Mouse (Mus musculus): Measurements from ENCODE around the gene Stard10.

The Stard10 gene

GRCm38 (mm10) chr7:101317014-101317413 lies at the start of gene Stard10:
Stard10 (plus strand) TSS chr7:101317086.
- no peak for DNase-seq

GRCm38 (mm10) chr7:101267457-101268259 lies 49.2 kb upstream of the Stard10 start:
- DNase-seq: no peak

GRCm38 (mm10) chr7:101271602-101272001 lies 45.3 kb upstream of the Stard10 start:
- peak; percentile 20 for DNase-seq

- no peak for DNase-seq
These were observed 44.3 kb upstream of the Stard10 start for GRCm38 (mm10) chr7:101272466-101273160.

GRCm38 (mm10) chr7:101282721-101283120 lies 34.2 kb upstream of the Stard10 start:
- DNase-seq: no peak

- no peak for DNase-seq
These were observed 32.4 kb upstream of the Stard10 start for GRCm38 (mm10) chr7:101284504-101284903.

- DNase-seq: no peak
These were observed 30.0 kb upstream of the Stard10 start for GRCm38 (mm10) chr7:101286891-101287290.

GRCm38 (mm10) chr7:101287820-101288219 lies 29.1 kb upstream of the Stard10 start:
- DNase-seq: no peak

GRCm38 (mm10) chr7:101288436-101288835 lies 28.4 kb upstream of the Stard10 start:
- peak; percentile 82 for DNase-seq

- no peak for DNase-seq
These were observed 26.5 kb upstream of the Stard10 start for GRCm38 (mm10) chr7:101290401-101290800.

- no peak for DNase-seq
These were observed 25.7 kb upstream of the Stard10 start for GRCm38 (mm10) chr7:101291211-101291610.

- DNase-seq: no peak
These were observed 25.2 kb upstream of the Stard10 start for GRCm38 (mm10) chr7:101291641-101292040.

- DNase-seq: no peak
These were observed 24.8 kb upstream of the Stard10 start for GRCm38 (mm10) chr7:101292086-101292485.

- no peak for DNase-seq
These were observed 24.2 kb upstream of the Stard10 start for GRCm38 (mm10) chr7:101292696-101293095.

- no peak for DNase-seq
These were observed 23.7 kb upstream of the Stard10 start for GRCm38 (mm10) chr7:101293138-101293537.

GRCm38 (mm10) chr7:101293611-101294010 lies 23.3 kb upstream of the Stard10 start:
- peak; percentile 29 for DNase-seq

- DNase-seq: no peak
These were observed 21.4 kb upstream of the Stard10 start for GRCm38 (mm10) chr7:101295438-101295837.

- DNase-seq: peak; percentile 87
These were observed 20.4 kb upstream of the Stard10 start for GRCm38 (mm10) chr7:101296252-101297022.

- DNase-seq: no peak
These were observed 19.9 kb upstream of the Stard10 start for GRCm38 (mm10) chr7:101297023-101297405.

- no peak for DNase-seq
These were observed 18.5 kb upstream of the Stard10 start for GRCm38 (mm10) chr7:101298375-101298774.

GRCm38 (mm10) chr7:101301361-101301880 lies 15.5 kb upstream of the Stard10 start:
- DNase-seq: no peak

GRCm38 (mm10) chr7:101301881-101302456 lies 14.9 kb upstream of the Stard10 start, which contains the start of gene Atg16l2:
Atg16l2 (minus strand) TSS chr7:101302251.
- peak; percentile 95 for DNase-seq

GRCm38 (mm10) chr7:101302691-101303090 lies 14.2 kb upstream of the Stard10 start:
- no peak for DNase-seq

All from lung, postnatal 10 days (tissue).